Comparison of ENCODE assay signal across 11 mouse cellular contexts in the genomic region with DNA sequence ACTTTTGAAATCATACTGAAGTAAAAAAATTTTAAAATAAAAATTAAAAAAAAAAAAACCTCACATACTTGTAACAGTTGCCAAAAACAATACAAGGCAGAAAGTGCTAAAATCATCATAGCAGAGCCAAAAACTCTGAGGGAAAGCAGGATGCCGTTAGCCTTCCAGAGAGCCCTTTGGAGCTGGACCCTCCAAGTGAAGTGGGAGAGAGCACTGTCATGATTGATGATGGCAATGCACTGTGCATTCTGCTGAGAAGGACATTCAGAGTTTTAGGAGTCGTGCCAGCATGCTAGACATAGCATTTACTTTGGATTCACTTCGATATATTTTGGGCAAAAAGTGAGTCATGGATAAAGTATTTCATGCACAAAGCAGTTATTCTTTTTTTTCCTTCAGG.
DNase-seq lines count a peak whose midpoint lies in the region; ATAC-seq and TF ChIP-seq lines count a peak whose summit lies in the region.
"Had no signal": no experiment of that assay in that cellular context is flagged by ENCODE, and none has a peak within 500 bp of the region (broad histone marks: within the 10 kb centered on the region; RNA-seq: fewer than 3 reads in every experiment).

No protein-coding gene starts in this region.

- no peak for ATAC-seq in heart, postnatal 0 days (ENCODE audit: insufficient read depth, low read depth)
- ATAC-seq in stomach, embryonic 14.5 days (ENCODE audit: insufficient number of reproducible peaks, insufficient read depth, low FRiP score, low read depth): peak; percentile 30; the same call in 1 of the 2 replicates
- no peak for ATAC-seq in stomach, postnatal 0 days (ENCODE audit: low FRiP score, low TSS enrichment)
- ATAC-seq in forebrain, embryonic 12.5 days (ENCODE audit: low FRiP score): no peak

- WGBS in heart, postnatal 0 days: 44% methylated on average over 3 of the region's 3 CpGs
- WGBS in stomach, embryonic 14.5 days: 37% methylated on average over 3 of the region's 3 CpGs
- WGBS in stomach, postnatal 0 days: 34% methylated on average over 3 of the region's 3 CpGs
- 91% methylated on average over 3 of the region's 3 CpGs for WGBS in forebrain, embryonic 12.5 days

- peaks cover 20% of the 10 kb centered on the region for H3K4me1 ChIP-seq in heart, postnatal 0 days (ENCODE audit: control insufficient read depth, insufficient read depth)
- peaks cover 16% of the 10 kb centered on the region; the same call in 1 of the 2 replicates for H3K4me1 ChIP-seq in stomach, embryonic 14.5 days (ENCODE audit: control insufficient read depth, insufficient read depth, low read length)
- peaks cover 7% of the 10 kb centered on the region; the same call in 1 of the 2 replicates for H3K4me1 ChIP-seq in stomach, postnatal 0 days (replicated peaks; ENCODE audit: control insufficient read depth, insufficient read depth)
- peaks cover 22% of the 10 kb centered on the region for H3K4me1 ChIP-seq in forebrain, embryonic 12.5 days

- H3K4me2 ChIP-seq in heart, postnatal 0 days (ENCODE audit: low read depth, low read length): no peak overlapping the region
- H3K4me2 ChIP-seq in stomach, embryonic 14.5 days (replicated peaks; ENCODE audit: low read depth, low read length): no peak overlapping the region
- no peak overlapping the region for H3K4me2 ChIP-seq in stomach, postnatal 0 days (replicated peaks; ENCODE audit: low read depth)
- H3K4me2 ChIP-seq in forebrain, embryonic 12.5 days: no peak overlapping the region

- H3K9me3 ChIP-seq in heart, postnatal 0 days (replicated peaks; ENCODE audit: control insufficient read depth, low read length): no peaks in the 10 kb centered on the region
- no peaks in the 10 kb centered on the region for H3K9me3 ChIP-seq in stomach, embryonic 14.5 days (ENCODE audit: control insufficient read depth, low read depth, low read length)
- H3K9me3 ChIP-seq in stomach, postnatal 0 days (ENCODE audit: control insufficient read depth, low read length): no peaks in the 10 kb centered on the region
- H3K9me3 ChIP-seq in forebrain, embryonic 12.5 days: no peaks in the 10 kb centered on the region
- H3K9me3 ChIP-seq: hindbrain, embryonic 10.5 days had no signal

- TF ChIP-seq EP300 in heart, postnatal 0 days (IDR thresholded peaks at IDR 0.05; ENCODE audit: low read depth): no peak
- TF ChIP-seq EP300 in stomach, postnatal 0 days (optimal IDR thresholded peaks at IDR 0.05): no peak

- H3K27me3 ChIP-seq in heart, postnatal 0 days (ENCODE audit: control insufficient read depth, insufficient read depth, low read length): no peaks in the 10 kb centered on the region
- H3K27me3 ChIP-seq in stomach, embryonic 14.5 days (ENCODE audit: control insufficient read depth, insufficient read depth, low read length): no peaks in the 10 kb centered on the region
- H3K27me3 ChIP-seq in stomach, postnatal 0 days (ENCODE audit: control insufficient read depth, insufficient read depth, low read length): no peaks in the 10 kb centered on the region
- no peaks in the 10 kb centered on the region for H3K27me3 ChIP-seq in forebrain, embryonic 12.5 days

- H3K4me3 ChIP-seq in heart, postnatal 0 days (ENCODE audit: low read depth, low read length): no peak overlapping the region
- H3K4me3 ChIP-seq in stomach, embryonic 14.5 days (ENCODE audit: low read depth, low read length): no peak overlapping the region
- H3K4me3 ChIP-seq in stomach, postnatal 0 days (ENCODE audit: low read depth, low read length): no peak overlapping the region
- H3K4me3 ChIP-seq in forebrain, embryonic 12.5 days (replicated peaks): no peak overlapping the region
- H3K4me3 ChIP-seq: hindbrain, embryonic 10.5 days had no signal

- DNase-seq in heart, postnatal 0 days (ENCODE audit: low spot score): peak; percentile 38
- DNase-seq in heart, postnatal 25 days (ENCODE audit: low spot score): no peak
- DNase-seq in stomach, postnatal 0 days (ENCODE audit: low spot score): no peak
- peak; percentile 35 for DNase-seq in heart, postnatal 4 days
- no peak for DNase-seq in ovary, postnatal 10 days (ENCODE audit: low spot score)
- DNase-seq: cerebellum, postnatal 14 days; midbrain, embryonic 14.5 days; right cerebral cortex, postnatal 25 days had no signal

- intact Hi-C loops in heart, postnatal 25 days (cut with DNase I): no loop called here

- no peak for TF ChIP-seq CTCF in heart, postnatal 0 days (IDR thresholded peaks at IDR 0.05; ENCODE audit: low read depth)
- TF ChIP-seq CTCF in stomach, postnatal 0 days (IDR thresholded peaks at IDR 0.05; ENCODE audit: low read depth): no peak

- H3K9ac ChIP-seq in heart, postnatal 0 days (replicated peaks; ENCODE audit: low read depth, low read length): no peak overlapping the region
- no peak overlapping the region for H3K9ac ChIP-seq in stomach, embryonic 14.5 days (replicated peaks; ENCODE audit: low read depth, low read length)
- H3K9ac ChIP-seq in stomach, postnatal 0 days (ENCODE audit: low read length): no peak overlapping the region
- no peak overlapping the region for H3K9ac ChIP-seq in forebrain, embryonic 12.5 days

- no peaks in the 10 kb centered on the region for H3K36me3 ChIP-seq in heart, postnatal 0 days (replicated peaks; ENCODE audit: control insufficient read depth, insufficient read depth, low read length)
- no peaks in the 10 kb centered on the region for H3K36me3 ChIP-seq in stomach, embryonic 14.5 days (ENCODE audit: control insufficient read depth, insufficient read depth, low read length)
- no peaks in the 10 kb centered on the region for H3K36me3 ChIP-seq in stomach, postnatal 0 days (ENCODE audit: control insufficient read depth, insufficient read depth, low read length)
- no peaks in the 10 kb centered on the region for H3K36me3 ChIP-seq in forebrain, embryonic 12.5 days (replicated peaks)
- H3K36me3 ChIP-seq: hindbrain, embryonic 10.5 days had no signal

- H3K27ac ChIP-seq in heart, postnatal 0 days (ENCODE audit: low read depth): peak overlapping the region; percentile 11; the same call in 1 of the 2 replicates
- H3K27ac ChIP-seq in stomach, embryonic 14.5 days (ENCODE audit: low read length): no peak overlapping the region
- H3K27ac ChIP-seq in stomach, postnatal 0 days (replicated peaks): no peak overlapping the region
- no peak overlapping the region for H3K27ac ChIP-seq in forebrain, embryonic 12.5 days
- H3K27ac ChIP-seq: hindbrain, embryonic 10.5 days had no signal

Comparison
In these comparisons a context has a peak if more than half of its experiments do, and no peak if none do; other contexts are left out.
1. DNase-seq: peak in heart, postnatal 0 days (single experiment) and heart, postnatal 4 days (single experiment); none in heart, postnatal 25 days (single experiment), stomach, postnatal 0 days (single experiment) and ovary, postnatal 10 days (single experiment).